28 mouse cellular contexts compared by ENCODE assay signal in the genomic region with DNA sequence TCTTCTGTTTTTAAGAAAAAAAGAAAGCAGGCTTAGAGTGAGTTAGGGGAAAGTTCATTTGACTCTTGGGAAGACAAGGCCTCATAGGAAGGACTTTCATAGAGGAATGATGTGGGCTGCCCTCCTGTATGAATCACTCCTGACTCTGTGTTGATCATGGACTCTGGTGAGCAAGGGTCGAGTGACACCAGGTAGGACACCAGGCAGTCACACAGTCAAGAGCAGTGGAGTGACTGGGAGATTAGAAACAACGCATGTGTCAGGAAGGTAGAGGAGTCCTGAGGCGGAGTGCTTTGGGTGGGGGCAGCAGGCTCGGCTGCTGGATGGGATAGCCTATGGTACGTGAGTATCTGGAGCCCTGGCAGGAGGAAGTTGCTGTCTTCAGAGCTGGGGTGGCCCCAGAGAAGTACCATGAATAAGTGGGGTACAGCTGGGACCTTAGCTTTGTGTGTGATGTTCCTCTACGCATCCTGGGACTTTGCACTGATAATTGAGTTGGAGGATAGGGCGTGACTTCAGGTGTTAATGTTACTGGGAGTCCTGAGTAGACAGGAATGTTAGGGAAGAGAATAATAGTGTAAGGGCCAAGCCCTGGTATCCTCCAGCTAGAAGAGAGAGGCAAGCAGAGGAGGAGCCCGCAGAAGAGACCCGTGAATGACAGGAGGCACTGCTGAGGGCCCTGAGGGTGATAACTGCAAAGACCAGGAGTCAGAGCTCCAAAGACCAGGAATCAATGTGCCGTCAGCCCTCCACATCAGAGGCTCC.
"Had no signal": no experiment of that assay in that cellular context is flagged by ENCODE, and none has a peak within 500 bp of the region (broad histone marks: within the 10 kb centered on the region; RNA-seq: fewer than 3 reads in every experiment).

No protein-coding gene starts in this region.

- ATAC-seq: hindbrain, embryonic 16.5 days; inflammation-experienced regulatory T-cells, adult 6 months had no signal

- H3K4me3 ChIP-seq: gastrocnemius, adult 2 months; heart, embryonic 13.5 days; hindbrain, embryonic 10.5 days; hindbrain, embryonic 12.5 days; kidney, embryonic 15.5 days; layer of hippocampus, adult 2 months; left cerebral cortex, adult 2 months; limb, embryonic 10.5 days; limb, embryonic 12.5 days; liver, embryonic 13.5 days; liver, embryonic 15.5 days had no signal

- H3K9me3 ChIP-seq: heart, embryonic 13.5 days; hindbrain, embryonic 12.5 days; kidney, embryonic 15.5 days; limb, embryonic 10.5 days; limb, embryonic 12.5 days; liver, embryonic 13.5 days; liver, embryonic 15.5 days had no signal

- DNase-seq: gastrocnemius, adult 2 months; gastrocnemius, postnatal 10 days; gastrocnemius, postnatal 25 days; heart, adult 18-20 months; heart, postnatal 10 days; heart, postnatal 4 days; kidney, adult 11 months; kidney, adult 2 months; kidney, adult 9 months; kidney, postnatal 25 days; kidney, postnatal 4 days; liver; liver, embryonic 13.5 days had no signal

- H3K27ac ChIP-seq: gastrocnemius, adult 2 months; heart, embryonic 13.5 days; hindbrain, embryonic 10.5 days; hindbrain, embryonic 12.5 days; hindbrain, embryonic 14.5 days; kidney, embryonic 15.5 days; kidney, postnatal 0 days; layer of hippocampus, adult 2 months; left cerebral cortex, adult 2 months; limb, embryonic 10.5 days; limb, embryonic 12.5 days; liver, embryonic 13.5 days; liver, embryonic 15.5 days had no signal

- H3K4me2 ChIP-seq: heart, embryonic 11.5 days; heart, embryonic 13.5 days; hindbrain, embryonic 12.5 days; hindbrain, embryonic 14.5 days; kidney, embryonic 15.5 days; limb, embryonic 12.5 days; liver, embryonic 11.5 days; liver, embryonic 13.5 days; liver, embryonic 15.5 days had no signal

- H3K36me3 ChIP-seq: heart, embryonic 13.5 days; hindbrain, embryonic 10.5 days; hindbrain, embryonic 12.5 days; kidney, embryonic 15.5 days; limb, embryonic 10.5 days; limb, embryonic 12.5 days; liver, embryonic 13.5 days; liver, embryonic 15.5 days had no signal

- H3K9ac ChIP-seq: heart, embryonic 13.5 days; hindbrain, embryonic 12.5 days; hindbrain, embryonic 14.5 days; kidney, embryonic 15.5 days; limb, embryonic 12.5 days; liver, embryonic 13.5 days; liver, embryonic 15.5 days had no signal

- H3K4me1 ChIP-seq: heart, embryonic 13.5 days; hindbrain, embryonic 10.5 days; hindbrain, embryonic 12.5 days; kidney, embryonic 15.5 days; limb, embryonic 10.5 days; liver, embryonic 13.5 days; liver, embryonic 15.5 days had no signal
